Mouse (Mus musculus): ENCODE data around the gene Bud23. TPM values are rescaled to one million over a fixed set of nuclear protein-coding genes. Genes with fewer than 3 reads are reported as not detected.

Bud23 gene
- polyA plus RNA-seq, 1 experiment from 2014 or later, result 38.3 TPM

DNA sequence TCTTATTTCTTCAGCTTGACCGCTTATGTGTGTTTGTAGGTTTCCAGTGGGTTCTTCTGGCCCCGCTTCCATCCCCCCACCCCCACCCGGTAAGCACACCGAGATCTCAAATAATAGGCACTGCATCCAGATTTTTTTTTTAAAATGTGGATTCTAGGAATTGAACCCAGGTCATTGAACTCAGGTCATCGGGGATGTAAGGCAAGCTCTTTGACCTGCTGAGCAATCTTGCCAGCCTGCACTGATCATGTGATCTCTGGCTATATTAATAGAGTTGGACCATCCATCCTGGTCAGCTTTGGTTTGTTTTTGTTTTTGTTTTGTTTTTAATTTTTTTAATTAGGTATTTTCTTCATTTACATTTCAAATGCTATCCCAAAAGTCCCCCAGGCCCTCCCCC is 32.2 kb downstream of the Bud23 start:
- peaks cover 21% of the 10 kb centered on the region for H3K4me1 ChIP-seq (ENCODE audit: insufficient read depth)
- H3K9ac ChIP-seq (replicated peaks), result no peak overlapping the region
- no peak overlapping the region for H3K4me3 ChIP-seq (ENCODE audit: low read depth, low read length)
- H3K27ac ChIP-seq (ENCODE audit: low read depth), result peak overlapping the region; percentile 41
- WGBS (ENCODE audit: insufficient replicate concordance), result 74% methylated on average over 5 of the region's 5 CpGs
- H3K27me3 ChIP-seq (ENCODE audit: insufficient read depth, low read length), result no peaks in the 10 kb centered on the region
- no peaks in the 10 kb centered on the region for H3K36me3 ChIP-seq (replicated peaks; ENCODE audit: insufficient read depth, low read length)
- no peak for ATAC-seq
- H3K9me3 ChIP-seq (ENCODE audit: low read length), result peaks cover 2% of the 10 kb centered on the region
- H3K4me2 ChIP-seq (ENCODE audit: low read depth, low read length), result no peak overlapping the region
- 0 out of 2 replicates have a peak, but pooled peaks have one; percentile 13 for TF ChIP-seq EP300 (IDR thresholded peaks at IDR 0.05; ENCODE audit: low read depth)
- TF ChIP-seq CTCF (IDR thresholded peaks at IDR 0.05; ENCODE audit: low read depth), result no peak
- DNase-seq, result no peak

- Histone ChIP-seq H3K4me3 (ENCODE audit: low read depth, low read length) (no peak overlapping the region), H3K36me3 (replicated peaks; ENCODE audit: insufficient read depth, low read length) (no peaks in the 10 kb centered on the region), H3K27ac (ENCODE audit: low read depth) (peak overlapping the region; percentile 90), H3K9ac (replicated peaks) (peak overlapping the region; percentile 33), H3K4me1 (ENCODE audit: insufficient read depth) (peaks cover 20% of the 10 kb centered on the region), H3K27me3 (ENCODE audit: insufficient read depth, low read length) (peaks cover 6% of the 10 kb centered on the region), H3K4me2 (ENCODE audit: low read depth, low read length) (peak overlapping the region; percentile 56), H3K9me3 (ENCODE audit: low read length) (no peaks in the 10 kb centered on the region)
- ATAC-seq, result peak; percentile 92
- 0 out of 2 replicates have a peak, but pooled peaks have one; percentile 31 for TF ChIP-seq EP300 (IDR thresholded peaks at IDR 0.05; ENCODE audit: low read depth)
- no peak for TF ChIP-seq CTCF (IDR thresholded peaks at IDR 0.05; ENCODE audit: low read depth)
- DNase-seq, result peak; percentile 71
- 30% methylated on average over 18 of the region's 18 CpGs for whole genome bisulfite sequencing (ENCODE audit: insufficient replicate concordance)
Observed at GRCm38 (mm10) chr5:135029007-135029854, 35.5 kb downstream of the Bud23 start.

DNA sequence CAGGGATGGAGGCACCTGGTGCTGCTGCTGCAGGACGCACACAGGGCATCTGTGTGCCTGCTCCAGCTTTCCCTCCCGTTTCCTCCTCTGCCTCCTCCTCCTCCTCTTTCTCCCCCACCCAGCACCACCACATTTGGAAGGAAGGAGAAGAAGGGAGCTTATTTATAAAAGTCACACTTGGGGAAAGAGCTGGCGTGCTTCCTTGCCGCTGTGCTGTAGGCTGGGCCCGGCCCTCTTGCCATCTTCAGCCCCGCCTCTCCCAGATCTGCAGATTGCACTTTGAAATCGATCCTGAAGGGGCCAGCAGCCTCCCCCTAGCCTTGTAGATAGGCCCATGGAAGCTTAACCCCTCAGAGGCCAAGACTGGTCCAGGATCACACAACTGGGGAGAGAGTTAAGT is 38.9 kb downstream of the Bud23 start:
- 33% methylated on average over 7 of the region's 7 CpGs for WGBS (ENCODE audit: insufficient replicate concordance)
- H3K4me1 ChIP-seq (ENCODE audit: insufficient read depth), result peaks cover 31% of the 10 kb centered on the region
- H3K9ac ChIP-seq (replicated peaks), result no peak overlapping the region
- no peak overlapping the region for H3K4me2 ChIP-seq (ENCODE audit: low read depth, low read length)
- no peak overlapping the region for H3K27ac ChIP-seq (ENCODE audit: low read depth)
- ATAC-seq (no peak), DNase-seq (no peak)
- H3K36me3 ChIP-seq (replicated peaks; ENCODE audit: insufficient read depth, low read length), result no peaks in the 10 kb centered on the region
- H3K27me3 ChIP-seq (ENCODE audit: insufficient read depth, low read length), result peaks cover 12% of the 10 kb centered on the region
- no peak for TF ChIP-seq CTCF (IDR thresholded peaks at IDR 0.05; ENCODE audit: low read depth)
- TF ChIP-seq EP300 (IDR thresholded peaks at IDR 0.05; ENCODE audit: low read depth), result no peak
- H3K4me3 ChIP-seq (ENCODE audit: low read depth, low read length), result no peak overlapping the region
- H3K9me3 ChIP-seq (ENCODE audit: low read length), result no peaks in the 10 kb centered on the region

DNA sequence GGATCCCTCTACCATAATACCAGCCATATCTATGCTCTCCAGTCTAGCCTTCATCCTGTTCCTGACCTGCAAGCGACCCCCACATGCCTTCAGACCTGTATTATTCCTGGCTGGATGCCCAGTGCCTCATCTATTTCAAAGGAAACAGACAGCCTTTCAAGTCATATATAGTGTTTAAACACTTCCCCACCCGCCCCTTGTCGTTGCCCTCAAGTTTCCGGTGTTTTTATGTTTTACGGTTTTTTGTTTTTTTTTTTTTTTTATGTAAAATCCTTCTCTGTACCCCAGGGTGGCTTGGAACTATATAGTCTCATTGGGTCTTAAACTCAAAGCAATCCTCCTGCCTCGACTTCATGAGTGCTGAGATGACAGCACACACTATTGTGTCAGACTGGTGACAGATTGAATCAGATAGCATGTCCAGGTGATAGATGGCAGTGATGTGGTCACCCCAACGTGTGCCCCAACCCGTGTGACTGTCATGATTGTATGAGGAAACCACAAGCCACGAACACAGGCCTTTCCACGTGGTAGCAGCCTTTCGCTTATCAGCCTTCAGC is 40.0 kb downstream of the Bud23 start:
- H3K4me1 ChIP-seq (ENCODE audit: insufficient read depth), result peaks cover 31% of the 10 kb centered on the region
- DNase-seq (no peak), ATAC-seq (no peak)
- no peak overlapping the region for H3K9ac ChIP-seq (replicated peaks)
- H3K4me3 ChIP-seq (ENCODE audit: low read depth, low read length), result no peak overlapping the region
- H3K4me2 ChIP-seq (ENCODE audit: low read depth, low read length), result 0 out of 2 replicates have a peak overlapping the region, but pooled peaks have one; percentile 79
- no peaks in the 10 kb centered on the region for H3K36me3 ChIP-seq (replicated peaks; ENCODE audit: insufficient read depth, low read length)
- WGBS (ENCODE audit: insufficient replicate concordance), result 24% methylated on average over 11 of the region's 11 CpGs
- no peaks in the 10 kb centered on the region for H3K9me3 ChIP-seq (ENCODE audit: low read length)
- peaks cover 12% of the 10 kb centered on the region for H3K27me3 ChIP-seq (ENCODE audit: insufficient read depth, low read length)
- H3K27ac ChIP-seq (ENCODE audit: low read depth), result no peak overlapping the region
- no peak for TF ChIP-seq EP300 (IDR thresholded peaks at IDR 0.05; ENCODE audit: low read depth)
- no peak for TF ChIP-seq CTCF (IDR thresholded peaks at IDR 0.05; ENCODE audit: low read depth)

DNA sequence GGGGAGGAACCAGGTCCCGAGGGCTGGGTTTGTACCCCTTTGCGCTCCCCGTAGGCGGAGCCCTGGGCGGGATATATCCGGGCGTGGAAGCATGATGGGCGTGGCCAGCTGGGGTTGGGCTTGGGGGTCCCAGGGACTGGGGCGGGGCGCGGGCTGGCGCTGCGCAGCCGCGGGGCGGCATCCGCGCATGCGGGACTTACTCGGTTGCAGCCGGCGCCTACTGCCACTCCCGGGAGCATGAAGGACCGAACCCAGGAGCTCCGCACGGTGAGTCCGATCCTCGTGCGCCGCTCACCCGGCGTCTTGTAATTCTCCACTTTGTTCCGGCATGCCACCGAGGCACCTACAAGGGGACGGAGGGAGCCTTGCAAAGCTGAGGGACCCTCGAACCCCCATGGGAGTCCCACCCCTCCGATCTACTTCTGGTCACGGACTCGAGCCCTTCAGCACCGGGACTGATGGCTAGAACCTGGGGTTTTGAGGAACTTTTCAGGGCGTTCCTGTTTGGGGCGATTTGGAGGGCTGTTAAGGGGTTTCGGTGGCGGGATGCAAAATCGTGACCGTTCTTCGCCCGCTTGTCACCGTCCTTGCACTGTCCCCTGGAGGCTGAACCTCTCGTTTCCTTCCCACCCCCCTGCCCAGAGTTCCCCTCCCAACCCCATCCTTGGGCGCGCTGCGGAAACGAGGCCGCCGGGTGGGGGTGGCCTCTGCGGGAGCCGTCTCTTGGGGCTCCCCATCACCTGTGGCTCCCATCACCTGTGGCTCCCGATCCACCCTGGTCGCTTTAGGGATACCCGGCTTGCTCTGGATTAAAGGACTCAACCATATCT is 41.2 kb downstream of the Bud23 start, which contains the start of gene Stx1a:
TSS of gene Stx1a (plus strand) at position 139 of the 830 bp plus-strand sequence.
- H3K4me1 ChIP-seq (ENCODE audit: insufficient read depth), result peaks cover 24% of the 10 kb centered on the region
- DNase-seq (peak; percentile 82), ATAC-seq (peak; percentile 83)
- WGBS (ENCODE audit: insufficient replicate concordance), result under 1% methylated on average over 56 of the region's 61 CpGs
- H3K4me2 ChIP-seq (ENCODE audit: low read depth, low read length), result peak within 1 kb of the TSS; percentile 79
- H3K9me3 ChIP-seq (ENCODE audit: low read length), result no peaks in the 10 kb centered on the region
- H3K27me3 ChIP-seq (ENCODE audit: insufficient read depth, low read length), result peaks cover 12% of the 10 kb centered on the region
- peak within 1 kb of the TSS; percentile 57 for H3K9ac ChIP-seq (replicated peaks)
- TF ChIP-seq EP300 (IDR thresholded peaks at IDR 0.05; ENCODE audit: low read depth) (no peak), CTCF (IDR thresholded peaks at IDR 0.05; ENCODE audit: low read depth) (no peak)
- peak within 1 kb of the TSS; percentile 50 for H3K4me3 ChIP-seq (ENCODE audit: low read depth, low read length)
- H3K36me3 ChIP-seq (replicated peaks; ENCODE audit: insufficient read depth, low read length), result no peaks in the 10 kb centered on the region
- no peak within 1 kb of the TSS for H3K27ac ChIP-seq (ENCODE audit: low read depth)
